Mouse (Mus musculus): Measurements from ENCODE around the gene Tsc22d3.
"Not testable (repeated sequence)": the region's sequence is repeated elsewhere in the genome, so short reads cannot be mapped to it uniquely, and the experiment has no call there.

Tsc22d3 gene

GRCm38 (mm10) chrX:140565759-140566158, 34.7 kb downstream of the Tsc22d3 start:
- no peak for DNase-seq (ENCODE audit: extremely low spot score)

GRCm38 (mm10) chrX:140565212-140565611, 35.2 kb downstream of the Tsc22d3 start:
- DNase-seq (ENCODE audit: extremely low spot score), result no peak

GRCm38 (mm10) chrX:140564777-140565176, 35.7 kb downstream of the Tsc22d3 start:
- DNase-seq (ENCODE audit: extremely low spot score), result no peak

- no peak for DNase-seq (ENCODE audit: extremely low spot score)
Measured at GRCm38 (mm10) chrX:140558176-140558844, 42.1 kb downstream of the Tsc22d3 start.

- DNase-seq (ENCODE audit: extremely low spot score), result no peak
Measured at GRCm38 (mm10) chrX:140555965-140556364, 44.5 kb downstream of the Tsc22d3 start.

- no peak for DNase-seq (ENCODE audit: extremely low spot score)
Measured at GRCm38 (mm10) chrX:140555423-140555822, 45.0 kb downstream of the Tsc22d3 start.

GRCm38 (mm10) chrX:140547660-140548419, 52.6 kb downstream of the Tsc22d3 start:
- no peak for DNase-seq (ENCODE audit: extremely low spot score)

- DNase-seq (ENCODE audit: extremely low spot score), result no peak
Measured at GRCm38 (mm10) chrX:140544737-140545136, 55.7 kb downstream of the Tsc22d3 start.

- DNase-seq (ENCODE audit: extremely low spot score), result peak; percentile 69
Measured at GRCm38 (mm10) chrX:140542938-140543673, 57.4 kb downstream of the Tsc22d3 start.

GRCm38 (mm10) chrX:140542474-140542845, 58.0 kb downstream of the Tsc22d3 start:
- DNase-seq (ENCODE audit: extremely low spot score), result peak; percentile 67

GRCm38 (mm10) chrX:140541711-140542473, 58.6 kb downstream of the Tsc22d3 start:
- peak; percentile 45 for DNase-seq (ENCODE audit: extremely low spot score)

- no peak for DNase-seq (ENCODE audit: extremely low spot score)
Measured at GRCm38 (mm10) chrX:140540500-140541114, 59.9 kb downstream of the Tsc22d3 start.

- not testable (repeated sequence) for DNase-seq (ENCODE audit: extremely low spot score)
Measured at GRCm38 (mm10) chrX:140539831-140540230, 60.6 kb downstream of the Tsc22d3 start.

- DNase-seq (ENCODE audit: extremely low spot score), result no peak
Measured at GRCm38 (mm10) chrX:140539111-140539680, 61.3 kb downstream of the Tsc22d3 start.

- DNase-seq (ENCODE audit: extremely low spot score), result no peak
Measured at GRCm38 (mm10) chrX:140538649-140539048, 61.8 kb downstream of the Tsc22d3 start.

- DNase-seq (ENCODE audit: extremely low spot score), result no peak
Measured at GRCm38 (mm10) chrX:140537662-140538061, 62.8 kb downstream of the Tsc22d3 start.

GRCm38 (mm10) chrX:140535487-140535886, 65.0 kb downstream of the Tsc22d3 start:
- DNase-seq (ENCODE audit: extremely low spot score), result no peak

- no peak for DNase-seq (ENCODE audit: extremely low spot score)
Measured at GRCm38 (mm10) chrX:140534306-140534705, 66.2 kb downstream of the Tsc22d3 start.

- no peak for DNase-seq (ENCODE audit: extremely low spot score)
Measured at GRCm38 (mm10) chrX:140532325-140532724, 68.1 kb downstream of the Tsc22d3 start.

GRCm38 (mm10) chrX:140531356-140531755, 69.1 kb downstream of the Tsc22d3 start:
- no peak for DNase-seq (ENCODE audit: extremely low spot score)

- no peak for DNase-seq (ENCODE audit: extremely low spot score)
Measured at GRCm38 (mm10) chrX:140530632-140531031, 69.8 kb downstream of the Tsc22d3 start.

All from embryo, embryonic 9.5 days (tissue).